9 mouse cellular contexts compared by ENCODE assay signal in genomic region chr6:103510392-103511289, GRCm38 (mm10). TPM values are rescaled to one million over a fixed set of nuclear protein-coding genes. Genes with fewer than 3 reads are reported as not detected.
DNase-seq lines count a peak whose midpoint lies in the region; ATAC-seq and TF ChIP-seq lines count a peak whose summit lies in the region.
"Had no signal": no experiment of that assay in that cellular context is flagged by ENCODE, and none has a peak within 500 bp of the region (broad histone marks: within the 10 kb centered on the region; RNA-seq: fewer than 3 reads in every experiment).

Gene Chl1 (plus strand): TSS chr6:103510586.

- ATAC-seq in lung, embryonic 15.5 days (ENCODE audit: borderline replicate concordance, extremely low read depth, low FRiP score, low TSS enrichment), result no peak

- H3K27ac ChIP-seq in lung, embryonic 15.5 days, result no peak within 1 kb of the TSS
- H3K27ac ChIP-seq in midbrain, embryonic 10.5 days (replicated peaks), result 0 out of 2 replicates have a peak within 1 kb of the TSS, but pooled peaks have one; percentile 17
- H3K27ac ChIP-seq in heart, adult 2 months, result no peak within 1 kb of the TSS

- no peaks in the 10 kb centered on the region for H3K9me3 ChIP-seq in lung, embryonic 15.5 days
- H3K9me3 ChIP-seq in midbrain, embryonic 10.5 days (replicated peaks), result no peaks in the 10 kb centered on the region

- TF ChIP-seq CTCF in heart, adult 2 months (IDR thresholded peaks at IDR 0.05), result no peak

- peaks cover 12% of the 10 kb centered on the region; the same call in 1 of the 2 replicates for H3K4me1 ChIP-seq in lung, embryonic 15.5 days
- H3K4me1 ChIP-seq in midbrain, embryonic 10.5 days, result peaks cover 24% of the 10 kb centered on the region
- no peaks in the 10 kb centered on the region for H3K4me1 ChIP-seq in heart, adult 2 months (ENCODE audit: control insufficient read depth, insufficient read depth, low read length)

- H3K27me3 ChIP-seq in lung, embryonic 15.5 days, result peaks cover 40% of the 10 kb centered on the region
- H3K27me3 ChIP-seq in midbrain, embryonic 10.5 days (ENCODE audit: low read depth, poor library complexity, severe bottlenecking), result peaks cover 63% of the 10 kb centered on the region
- H3K27me3 ChIP-seq in heart, adult 2 months (ENCODE audit: control insufficient read depth, insufficient read depth, low read length), result peaks cover 3% of the 10 kb centered on the region

- H3K36me3 ChIP-seq in lung, embryonic 15.5 days, result no peaks in the 10 kb centered on the region
- H3K36me3 ChIP-seq in midbrain, embryonic 10.5 days, result no peaks in the 10 kb centered on the region
- H3K36me3 ChIP-seq in heart, adult 2 months (ENCODE audit: control insufficient read depth, insufficient read depth, low read length), result no peaks in the 10 kb centered on the region

- H3K79me2 ChIP-seq in heart, adult 2 months (replicated peaks; ENCODE audit: control insufficient read depth, insufficient read depth, low read length), result no peaks in the 10 kb centered on the region

- no peak for TF ChIP-seq POLR2A in heart, adult 2 months (IDR thresholded peaks at IDR 0.05; ENCODE audit: insufficient read depth, low read depth, low read length)

- TF ChIP-seq EP300 in heart, adult 2 months (IDR thresholded peaks at IDR 0.05; ENCODE audit: insufficient read depth, low read depth, low read length), result no peak

- DNase-seq in lung, postnatal 36 days, result no peak
- DNase-seq in cerebellum, postnatal 10 days, result peak; percentile 76 to 78
- DNase-seq in frontal cortex, postnatal 36 days (ENCODE audit: low spot score in 2 of 2), result peak; percentile 37 to 43
- no peak for DNase-seq in layer of hippocampus, adult 8-10 months (ENCODE audit: low spot score in 2 of 2)
- DNase-seq in midbrain, embryonic 10.5 days (ENCODE audit: low spot score), result peak; percentile 29
- DNase-seq in thymus, postnatal 4 days, result peak; percentile 15
- DNase-seq in heart, adult 2 months, result no peak

- peak within 1 kb of the TSS; percentile 54 for H3K4me2 ChIP-seq in lung, embryonic 15.5 days

- no peak within 1 kb of the TSS for H3K9ac ChIP-seq in lung, embryonic 15.5 days
- no peak within 1 kb of the TSS for H3K9ac ChIP-seq in heart, adult 2 months (ENCODE audit: low read depth, low read length)

- intact Hi-C loops in heart, adult 2 months (cut with DNase I), result no loop called here

- WGBS in lung, embryonic 15.5 days, result 2% methylated on average over 25 of the region's 25 CpGs
- 4% methylated on average over 25 of the region's 25 CpGs for WGBS in midbrain, embryonic 10.5 days
- WGBS in heart, adult 2 months, result 6% methylated on average over 25 of the region's 25 CpGs

- H3K4me3 ChIP-seq in lung, embryonic 15.5 days, result peak within 1 kb of the TSS; percentile 24
- peak within 1 kb of the TSS; percentile 65 for H3K4me3 ChIP-seq in midbrain, embryonic 10.5 days
- H3K4me3 ChIP-seq in heart, adult 2 months, result no peak within 1 kb of the TSS

RNA-seq across cellular contexts. Expression of gene Chl1, which starts in this region (rescaled TPM):
- 0.29 and 0.56 TPM in 2 replicates for polyA plus RNA-seq in lung, embryonic 15.5 days (2015; fragmentation: Nextera tagmentation; extraction: Ambion mirVana)
- total RNA-seq in layer of hippocampus, adult 8-10 months (2022), result 100 to 1,000 TPM; 131 to 177 (median 152) TPM
- 0.95 and 3.8 TPM in 2 replicates for polyA plus RNA-seq in midbrain, embryonic 10.5 days (2016; fragmentation: Nextera tagmentation; extraction: Ambion mirVana)
- total RNA-seq in heart, adult 2 months (2021), result 1 to 10 TPM in 1 of 2 experiments, under 1 TPM in 1; 0.84 to 1.8 TPM
- 0.39 and 0.79 TPM in 2 replicates for polyA plus RNA-seq in heart, adult 2 months (2012; rRNA removed)
- total RNA-seq: neutrophil, adult 5-6 weeks had no signal

Comparison
In these comparisons a context has a peak if more than half of its experiments do, and no peak if none do; other contexts are left out.
1. RNA of gene Chl1 (total RNA-seq): 131 to 177 TPM in layer of hippocampus, adult 8-10 months; 0.84 to 1.8 TPM in heart, adult 2 months; every median in the first group is over 10 times any median in the second.
2. DNase-seq: peak in cerebellum, postnatal 10 days (2 of 2), frontal cortex, postnatal 36 days (2 of 2), midbrain, embryonic 10.5 days (single experiment) and thymus, postnatal 4 days (single experiment); none in lung, postnatal 36 days (single experiment), layer of hippocampus, adult 8-10 months (0 of 2) and heart, adult 2 months (0 of 2).